Mouse (Mus musculus): ENCODE measurements around the gene Stk40.

Gene Stk40

DNA sequence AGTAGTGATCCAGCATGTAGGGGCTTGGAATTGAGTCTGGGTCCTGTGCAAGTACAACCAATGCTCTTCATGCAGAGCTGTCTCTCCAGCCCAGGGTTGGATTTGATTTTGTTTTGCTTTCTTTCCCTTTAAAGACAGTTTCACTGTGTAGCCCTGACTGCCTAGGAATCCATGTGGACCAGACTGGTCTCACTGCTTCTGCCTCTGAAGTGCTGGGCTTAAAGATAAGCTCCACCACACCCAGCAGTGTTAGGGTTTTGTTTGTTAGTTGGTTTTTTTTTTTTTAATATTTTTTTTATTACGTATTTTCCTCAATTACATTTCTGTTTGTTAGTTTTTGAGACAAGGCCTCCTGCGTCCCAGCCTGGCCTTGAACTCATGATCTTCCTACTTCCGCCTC lies 4.4 kb upstream of the Stk40 start:
- DNase-seq, result no peak

DNA sequence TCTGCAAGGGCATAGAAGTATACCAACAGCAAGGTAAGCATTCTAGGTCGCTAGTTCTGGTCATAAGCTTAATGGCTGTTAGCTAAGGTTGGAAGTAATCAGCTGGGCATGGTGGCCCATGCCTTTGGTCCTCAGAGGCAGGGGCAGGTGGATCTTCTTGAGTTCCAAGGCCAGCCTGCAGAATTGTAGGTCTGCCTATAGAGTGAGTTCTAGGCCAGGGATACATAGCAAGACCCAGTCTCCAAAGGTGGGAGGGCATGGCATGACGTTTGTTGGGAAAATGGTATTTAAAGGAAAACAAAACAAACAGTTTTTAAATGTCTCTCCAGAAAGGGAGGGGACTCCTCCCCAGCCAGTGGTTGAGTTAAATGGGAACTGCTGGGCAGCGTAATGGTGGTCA lies 3.0 kb upstream of the Stk40 start:
- no peak for DNase-seq

GRCm38 (mm10) chr4:126102061-126102841 lies 1.5 kb upstream of the Stk40 start:
- DNase-seq, result peak; percentile 74

- DNase-seq, result peak; percentile 98
Observed at GRCm38 (mm10) chr4:126103057-126103581, 638 bp upstream of the Stk40 start.

DNA sequence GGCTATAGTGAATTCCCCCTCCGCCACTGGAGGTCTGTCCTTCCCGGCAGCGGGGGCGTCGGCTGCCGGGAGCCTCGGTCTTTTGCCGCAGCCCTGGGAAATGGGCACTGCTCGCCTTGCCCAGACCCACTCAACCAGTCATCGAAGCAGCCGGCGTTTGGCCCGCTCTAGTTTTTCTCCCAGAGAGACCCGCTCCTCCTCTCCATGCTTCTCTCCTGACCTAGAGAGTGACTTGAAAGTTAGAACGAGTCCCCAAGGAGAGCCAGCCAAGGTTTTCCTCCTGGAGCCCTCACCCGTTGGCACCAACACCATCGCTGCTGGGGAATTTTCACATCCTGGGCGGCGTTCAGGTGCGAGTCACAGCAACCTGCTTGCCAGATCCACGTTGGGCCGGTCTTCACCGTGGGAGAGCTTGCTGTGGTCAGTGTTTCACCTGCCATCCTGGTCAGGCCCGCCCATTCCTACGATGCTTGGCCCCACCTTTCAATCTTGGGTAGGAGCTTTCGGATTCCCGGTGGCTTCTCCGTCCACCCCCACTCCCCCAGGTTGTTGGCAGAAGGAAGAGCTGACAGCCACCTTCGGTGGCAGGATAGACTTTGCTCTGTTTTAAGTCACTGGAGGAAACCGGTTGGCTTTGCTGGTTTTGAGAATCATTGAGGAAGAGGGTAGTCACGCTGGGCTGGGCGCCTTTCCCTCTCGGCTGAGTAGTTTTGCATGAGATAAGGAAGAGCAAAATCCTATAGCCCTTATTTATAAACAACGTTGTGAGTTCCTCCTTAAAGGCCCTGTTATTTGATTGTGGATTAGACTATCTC lies 711 bp downstream of the Stk40 start:
- peak; percentile 56 for DNase-seq

GRCm38 (mm10) chr4:126105131-126105783 lies 1.5 kb downstream of the Stk40 start:
- DNase-seq, result no peak

GRCm38 (mm10) chr4:126108061-126108740 lies 4.4 kb downstream of the Stk40 start:
- DNase-seq, result peak; percentile 26

- peak; percentile 77 for DNase-seq
Observed at GRCm38 (mm10) chr4:126109613-126110373, 6.0 kb downstream of the Stk40 start.

DNA sequence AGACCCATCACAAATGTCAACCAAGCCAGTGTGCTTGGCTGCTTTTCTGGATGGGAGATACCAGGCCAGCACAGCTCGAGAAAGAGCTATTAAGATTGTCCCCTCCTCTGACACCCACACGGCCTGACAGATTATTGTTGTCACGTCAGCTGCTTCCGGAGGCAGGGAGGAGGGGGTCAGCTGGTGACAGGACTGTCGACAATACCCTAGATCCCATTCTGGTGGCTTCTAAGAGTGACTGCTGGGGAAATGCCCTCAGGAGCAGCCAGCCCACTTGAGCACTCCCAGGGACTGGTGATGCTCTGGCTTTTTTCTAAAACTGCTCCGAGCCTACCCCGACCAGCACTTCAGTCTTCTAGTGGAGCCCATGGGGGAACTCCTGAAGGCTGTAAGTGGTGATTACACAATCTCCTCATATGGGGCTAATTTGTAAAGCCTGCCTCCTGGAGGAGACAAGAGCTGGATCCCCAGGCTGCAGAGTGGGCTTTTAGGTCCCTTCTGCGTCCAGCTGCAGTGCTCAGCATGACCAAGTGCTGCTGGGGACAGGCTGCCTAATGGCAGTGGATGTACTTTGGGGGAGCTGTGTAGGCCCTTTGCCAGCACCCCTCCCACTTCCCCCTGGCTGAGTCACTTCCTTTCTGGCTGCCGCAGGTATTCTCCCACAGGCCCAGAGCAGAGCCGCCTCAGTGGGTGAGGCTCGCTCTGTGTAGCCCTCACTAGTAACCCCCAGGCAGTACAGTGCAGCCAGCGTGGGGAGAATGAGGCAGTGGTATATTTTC lies 6.8 kb downstream of the Stk40 start:
- DNase-seq, result peak; percentile 93

- no peak for DNase-seq
Observed at GRCm38 (mm10) chr4:126111153-126111549, 7.4 kb downstream of the Stk40 start.

DNA sequence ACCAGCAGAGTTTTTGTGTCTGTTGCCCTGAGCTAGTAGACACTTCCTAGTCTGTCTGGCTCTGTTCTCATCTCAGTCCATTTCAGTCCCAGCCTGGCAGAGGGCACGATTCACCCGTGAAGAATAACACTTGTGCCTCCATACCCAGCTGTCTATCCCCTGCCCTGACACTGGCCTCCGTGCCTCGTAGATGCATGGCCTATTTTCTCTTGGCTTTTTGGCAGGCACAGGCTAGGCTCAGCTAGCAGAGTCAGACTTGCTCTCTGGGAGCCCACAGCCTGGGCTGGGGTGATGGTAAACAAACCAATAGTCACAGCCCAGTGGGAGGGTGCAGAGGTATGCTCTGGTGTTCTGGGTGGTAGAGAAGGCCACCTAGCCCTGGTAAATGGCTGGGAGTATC lies 9.5 kb downstream of the Stk40 start:
- DNase-seq, result no peak

- DNase-seq, result peak; percentile 68
Observed at GRCm38 (mm10) chr4:126113943-126114342, 10.2 kb downstream of the Stk40 start.

DNA sequence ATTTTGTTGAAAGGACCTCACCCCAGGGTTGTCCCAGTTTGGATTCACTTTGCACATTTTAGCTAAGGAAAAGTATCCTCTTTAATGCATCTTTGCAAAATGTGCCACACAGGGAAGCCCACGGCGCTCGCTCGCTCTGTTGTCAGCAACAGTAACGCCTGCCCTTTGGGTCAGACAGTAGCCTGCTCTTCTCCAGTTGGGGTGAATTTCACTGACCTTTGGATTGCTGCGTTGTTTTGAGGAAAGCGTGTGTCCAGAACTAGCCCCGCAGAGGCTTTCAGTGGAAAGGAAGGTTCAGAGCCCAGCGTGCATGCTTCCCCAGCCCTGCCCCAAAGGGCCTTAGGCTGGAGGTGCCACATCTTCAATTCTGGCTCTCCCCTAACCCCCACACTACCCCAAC lies 11.7 kb downstream of the Stk40 start:
- no peak for DNase-seq

DNA sequence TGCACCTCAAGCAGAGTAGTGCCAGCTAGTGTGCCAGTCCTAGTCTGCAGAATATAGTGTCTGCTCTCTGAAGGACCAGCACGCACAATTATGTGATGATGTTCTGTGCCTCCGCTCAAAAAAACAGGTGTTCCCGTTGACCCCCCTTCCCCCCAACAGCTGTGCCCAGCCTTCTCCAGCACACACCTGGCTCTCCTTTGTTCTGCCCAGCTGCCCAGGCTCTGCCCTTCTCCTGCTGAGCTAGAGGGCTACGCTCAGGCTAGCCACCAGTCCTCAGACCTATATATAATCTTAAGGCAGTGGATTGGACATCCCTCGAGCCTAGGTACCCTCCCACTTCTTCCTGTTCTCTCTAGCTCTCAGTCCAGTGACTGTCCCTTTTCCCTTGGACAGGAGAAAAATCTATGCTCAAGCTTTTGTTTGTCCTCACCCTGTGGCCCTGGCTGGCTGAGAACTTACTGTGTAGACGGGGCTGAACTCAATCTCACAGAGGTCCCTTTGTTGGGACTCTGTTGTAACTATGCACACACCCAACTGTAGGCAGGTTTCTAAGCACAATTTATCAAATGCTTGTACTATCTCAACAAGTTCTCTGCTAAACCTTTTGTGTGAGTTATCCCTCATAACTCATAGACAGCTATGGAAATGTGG lies 12.2 kb downstream of the Stk40 start:
- DNase-seq, result no peak

DNA sequence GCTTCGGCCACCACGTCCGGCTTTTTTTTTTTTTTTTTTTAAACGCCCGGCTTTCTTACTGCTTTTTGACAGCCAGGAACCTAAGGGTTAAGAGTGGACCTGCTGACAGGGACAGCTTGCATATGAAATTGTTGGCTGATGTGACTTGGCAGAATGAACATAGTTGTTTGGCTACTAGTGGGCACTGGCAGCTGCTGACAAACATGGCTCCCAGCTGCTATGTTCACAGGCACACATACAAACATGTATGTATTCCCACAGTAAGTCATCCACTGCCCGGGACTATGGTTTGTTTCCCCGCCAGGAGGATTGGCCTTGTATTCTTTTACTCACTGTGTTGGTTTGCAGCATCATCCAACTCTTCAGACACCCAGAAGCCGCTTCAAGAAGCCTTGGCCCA lies 13.4 kb downstream of the Stk40 start:
- no peak for DNase-seq

- DNase-seq, result no peak
Observed at GRCm38 (mm10) chr4:126118651-126119050, 14.9 kb downstream of the Stk40 start.

DNA sequence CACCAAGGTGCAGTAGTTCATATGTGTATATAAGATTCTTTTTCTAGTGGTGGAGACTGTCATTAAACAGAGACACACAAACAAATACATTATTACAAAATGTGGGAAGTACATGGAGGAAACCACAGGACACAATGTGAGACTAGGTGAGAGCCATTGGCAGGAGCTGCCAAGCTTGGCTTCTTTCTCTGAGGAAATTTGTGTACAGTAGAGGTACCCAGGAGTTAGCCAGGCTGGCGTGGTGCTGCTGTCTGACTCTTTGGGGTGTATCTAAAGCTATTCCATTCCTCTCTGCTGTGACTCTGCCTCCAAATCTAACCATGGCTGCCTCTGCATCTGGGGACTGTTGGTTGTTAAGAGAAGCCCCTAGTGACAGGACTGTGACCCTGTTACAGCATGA lies 15.3 kb downstream of the Stk40 start:
- DNase-seq, result no peak

DNA sequence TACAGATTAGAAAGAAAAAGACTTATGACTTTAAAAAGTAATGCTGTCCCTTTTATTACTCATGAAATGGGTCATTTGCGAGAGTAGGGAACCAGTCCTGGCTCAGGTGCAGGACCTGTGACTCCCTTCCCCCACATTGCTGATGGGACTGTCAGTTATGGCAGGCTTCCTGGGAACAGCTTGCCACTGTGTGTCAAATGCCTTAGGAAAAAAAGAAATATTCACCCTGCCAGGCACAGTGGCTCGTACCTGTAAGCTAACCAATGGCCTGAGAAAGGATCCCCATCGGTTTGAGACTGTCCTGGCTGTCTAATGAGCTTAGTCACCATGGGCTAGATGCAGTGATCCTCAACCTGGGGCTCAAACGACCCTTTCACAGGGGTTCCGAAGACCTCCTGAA lies 16.3 kb downstream of the Stk40 start:
- DNase-seq, result no peak

DNA sequence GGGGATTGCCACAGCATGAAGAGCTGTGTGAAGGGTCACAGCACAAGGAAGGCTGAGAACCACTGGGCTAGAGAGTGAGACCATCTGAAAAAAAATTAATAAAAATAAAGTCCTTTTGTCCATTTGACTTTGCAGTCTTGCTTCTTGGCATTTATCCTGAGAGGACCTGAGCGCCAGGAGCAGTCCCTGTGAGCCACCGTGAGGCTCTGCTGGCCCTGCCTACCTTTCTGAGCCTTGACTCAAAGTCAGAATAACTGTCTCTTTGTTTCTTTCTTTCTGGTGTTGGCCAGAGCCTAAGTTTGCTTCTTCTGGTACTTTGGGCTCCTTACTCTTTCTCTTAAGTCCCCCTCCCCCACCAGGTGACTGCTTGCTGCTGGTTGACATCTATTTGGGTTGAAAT lies 16.7 kb downstream of the Stk40 start:
- DNase-seq, result no peak

DNA sequence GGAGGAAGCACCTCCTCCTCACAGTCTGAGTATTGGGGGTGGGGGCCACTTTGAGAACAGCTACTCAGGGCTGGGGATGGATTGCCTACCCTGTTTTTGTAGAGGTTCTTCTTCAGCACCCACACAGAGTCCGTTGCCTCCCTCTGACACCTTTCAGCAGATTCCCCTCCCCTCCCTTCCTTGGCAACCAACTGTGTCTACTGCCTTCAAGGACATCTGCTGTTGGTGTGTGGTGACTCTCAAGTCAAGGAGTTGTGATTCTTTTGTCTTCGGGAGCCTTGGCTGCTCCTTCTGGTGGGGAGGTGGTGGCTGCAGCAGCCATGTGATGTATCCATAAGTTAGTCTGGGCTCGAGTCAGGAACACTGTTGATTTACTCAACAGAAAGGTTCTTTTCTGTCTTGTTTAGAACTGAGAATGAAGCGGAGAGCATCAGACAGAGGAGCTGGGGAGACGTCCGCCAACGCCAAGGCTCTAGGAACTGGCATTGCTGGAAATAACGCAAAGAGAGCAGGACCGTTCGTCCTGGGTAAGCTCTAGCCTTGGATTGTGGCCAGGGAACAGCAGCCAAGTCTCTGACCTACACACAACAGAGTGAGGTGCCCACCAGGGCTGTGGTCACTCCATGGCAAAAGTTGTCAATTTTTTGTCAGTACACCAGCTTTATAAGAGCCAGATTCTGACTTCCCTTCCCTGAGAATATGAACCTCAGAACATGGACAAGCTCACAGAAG lies 19.7 kb downstream of the Stk40 start:
- DNase-seq, result no peak
